Mouse (Mus musculus) hindbrain, embryonic 16.5 days (tissue): ENCODE measurements around the gene Hnrnpk. TPM values are rescaled to one million over a fixed set of nuclear protein-coding genes. Genes with fewer than 3 reads are reported as not detected.
"Not testable (repeated sequence)": the region's sequence is repeated elsewhere in the genome, so short reads cannot be mapped to it uniquely, and the experiment has no call there.

Source experiments
- ATAC-seq: fragments of 200-750 bp; cut with Nextera tagmentation; 2 replicates; pipeline ENCODE4 v1.8.0; 2017; ENCODE audit warnings: moderate TSS enrichment, moderate library complexity
- H3K27ac ChIP-seq: fragments of 300-500 bp; sonication (generic); 2 replicates; pipeline ENCODE4 v1.5.1; 2014; ENCODE audit warnings: low read depth, mild to moderate bottlenecking, control low read depth, low read length, moderate library complexity
- H3K27me3 ChIP-seq: fragments of 300-500 bp; sonication (generic); replicated peaks from 2 replicates; pipeline ENCODE4 v1.6.1; 2014; ENCODE audit warnings: low read length; ENCODE audit not compliant: control insufficient read depth, insufficient read depth
- H3K36me3 ChIP-seq: fragments of 300-500 bp; sonication (generic); 2 replicates; pipeline ENCODE4 v1.6.1; 2014; ENCODE audit warnings: mild to moderate bottlenecking, low read length, moderate library complexity, mixed read lengths; ENCODE audit not compliant: control insufficient read depth, insufficient read depth
- H3K4me1 ChIP-seq: fragments of 300-500 bp; sonication (generic); 2 replicates; pipeline ENCODE4 v1.6.1; 2014; ENCODE audit warnings: low read depth, low read length; ENCODE audit not compliant: control insufficient read depth, insufficient read depth
- H3K4me2 ChIP-seq: fragments of 300-500 bp; sonication (generic); 2 replicates; pipeline ENCODE4 v1.6.1; 2014; ENCODE audit warnings: mild to moderate bottlenecking, low read length, control low read depth, moderate library complexity
- H3K4me3 ChIP-seq: fragments of 300-500 bp; sonication (generic); 2 replicates; pipeline ENCODE4 v1.5.1; 2014; ENCODE audit warnings: mild to moderate bottlenecking, low read length, control low read depth, moderate library complexity
- H3K9ac ChIP-seq: fragments of 300-500 bp; sonication (generic); 2 replicates; pipeline ENCODE4 v1.6.1; 2014; ENCODE audit warnings: low read depth, mild to moderate bottlenecking, control low read depth, low read length, moderate library complexity
- H3K9me3 ChIP-seq: fragments of 300-500 bp; sonication (generic); 2 replicates; pipeline ENCODE4 v1.6.1; 2014; ENCODE audit warnings: mild to moderate bottlenecking, low read length, moderate library complexity; ENCODE audit not compliant: control insufficient read depth
- WGBS: fragments of 180-500 bp; shearing (Covaris S2); extraction: QIAGEN DNeasy Blood & Tissue Kit; methylation state at CpG from one replicate; pipeline ENCODE4 v1.1.7; 2014; 5-methylcytosine and 5-hydroxymethylcytosine counted together
- polyA plus RNA-seq: library from polyadenylated mRNA; unstranded; fragments of >200 nt; fragmentation: Nextera tagmentation; extraction: Ambion mirVana; gene quantifications from 2 replicates; pipeline ENCODE4 v1.2.1, GENCODE M21; 2015

The Hnrnpk gene
- polyA plus RNA-seq, 1 experiment from 2014 or later: 1,201 TPM

GRCm38 (mm10) chr13:58400576-58400975, 2.6 kb downstream of the Hnrnpk start:
- H3K27me3 ChIP-seq: no peaks in the 10 kb centered on the region
- peaks cover 6% of the 10 kb centered on the region for H3K4me1 ChIP-seq
- H3K4me3 ChIP-seq: peak overlapping the region; percentile 99
- peaks cover 20% of the 10 kb centered on the region for H3K36me3 ChIP-seq
- peak overlapping the region; percentile 93 for H3K4me2 ChIP-seq
- no peak for ATAC-seq
- H3K9ac ChIP-seq: peak overlapping the region; percentile 100
- no peaks in the 10 kb centered on the region for H3K9me3 ChIP-seq
- H3K27ac ChIP-seq: no peak overlapping the region
- 1% methylated on average over 11 of the region's 11 CpGs for WGBS

- no peaks in the 10 kb centered on the region for H3K27me3 ChIP-seq
- H3K4me1 ChIP-seq: peaks cover 6% of the 10 kb centered on the region
- no peak overlapping the region for H3K4me2 ChIP-seq
- H3K27ac ChIP-seq: no peak overlapping the region
- H3K36me3 ChIP-seq: peaks cover 35% of the 10 kb centered on the region
- 73% methylated on average over 13 of the region's 13 CpGs for WGBS
- ATAC-seq: no peak
- no peaks in the 10 kb centered on the region for H3K9me3 ChIP-seq
- H3K4me3 ChIP-seq: no peak overlapping the region
- H3K9ac ChIP-seq: no peak overlapping the region
These were observed 5.5 kb downstream of the Hnrnpk start for GRCm38 (mm10) chr13:58397651-58398050.

DNA sequence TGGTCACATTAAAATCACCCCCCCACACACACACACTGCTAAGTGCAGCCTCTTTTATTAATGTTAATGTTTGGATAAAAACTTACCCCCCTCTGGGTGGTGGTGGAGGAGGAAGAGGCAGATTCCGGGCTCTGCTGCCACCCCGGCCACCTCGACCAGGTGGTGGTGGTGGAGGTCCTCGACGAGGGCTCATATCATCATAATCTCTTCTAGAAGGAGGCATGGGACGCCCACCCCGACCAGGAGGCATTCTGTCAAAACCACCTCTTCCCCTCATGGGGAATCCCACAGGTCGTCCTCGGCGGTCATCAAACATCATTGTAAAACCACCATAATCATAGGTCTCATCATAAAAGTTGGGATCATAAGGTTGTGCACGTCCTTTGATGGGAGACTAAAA, 8.8 kb downstream of the Hnrnpk start:
- not testable (repeated sequence) for H3K27ac ChIP-seq, H3K4me2 ChIP-seq, H3K4me1 ChIP-seq, H3K9me3 ChIP-seq, H3K27me3 ChIP-seq, H3K9ac ChIP-seq, H3K4me3 ChIP-seq, ATAC-seq
- H3K36me3 ChIP-seq: peaks cover 39% of the 10 kb centered on the region
- WGBS: 88% methylated on average over 11 of the region's 11 CpGs

GRCm38 (mm10) chr13:58389324-58389951, 13.7 kb downstream of the Hnrnpk start:
- no peak overlapping the region for H3K4me3 ChIP-seq
- H3K27ac ChIP-seq: no peak overlapping the region
- WGBS: 81% methylated on average over 2 of the region's 2 CpGs
- H3K4me1 ChIP-seq: no peaks in the 10 kb centered on the region
- no peak for ATAC-seq
- no peaks in the 10 kb centered on the region for H3K27me3 ChIP-seq
- no peaks in the 10 kb centered on the region for H3K9me3 ChIP-seq
- H3K9ac ChIP-seq: no peak overlapping the region
- no peak overlapping the region for H3K4me2 ChIP-seq
- peaks cover 13% of the 10 kb centered on the region for H3K36me3 ChIP-seq

GRCm38 (mm10) chr13:58388379-58388778, 14.8 kb downstream of the Hnrnpk start:
- H3K27me3 ChIP-seq: no peaks in the 10 kb centered on the region
- H3K9ac ChIP-seq: no peak overlapping the region
- H3K4me3 ChIP-seq: no peak overlapping the region
- no peaks in the 10 kb centered on the region for H3K9me3 ChIP-seq
- ATAC-seq: no peak
- 44% methylated on average over 3 of the region's 3 CpGs for WGBS
- no peak overlapping the region for H3K27ac ChIP-seq
- H3K4me1 ChIP-seq: peaks cover 6% of the 10 kb centered on the region; the same call in 1 of the 2 replicates
- H3K36me3 ChIP-seq: peaks cover 8% of the 10 kb centered on the region
- no peak overlapping the region for H3K4me2 ChIP-seq

DNA sequence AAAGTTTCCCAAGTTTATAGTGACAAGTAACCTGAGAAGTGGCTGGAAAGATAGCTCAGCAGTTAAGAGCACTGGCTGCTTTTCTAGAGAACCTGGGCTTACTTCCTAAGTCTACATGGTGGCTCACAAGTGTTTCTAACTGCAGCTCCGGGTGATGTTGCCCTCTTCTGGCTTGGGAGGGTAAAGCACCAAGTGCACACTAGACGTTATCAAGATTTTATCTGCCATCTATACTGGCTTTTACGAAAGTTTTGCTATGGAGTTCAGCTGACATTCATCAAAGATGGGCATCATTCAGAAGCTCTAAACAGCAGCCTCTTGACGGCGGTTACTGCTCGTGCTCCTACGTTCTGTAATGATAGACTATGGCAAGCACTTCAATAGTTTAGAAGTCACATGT, 15.2 kb downstream of the Hnrnpk start:
- H3K27ac ChIP-seq: no peak overlapping the region
- peaks cover 6% of the 10 kb centered on the region; the same call in 1 of the 2 replicates for H3K4me1 ChIP-seq
- no peak overlapping the region for H3K4me3 ChIP-seq
- WGBS: 17% methylated on average over 7 of the region's 7 CpGs
- H3K9ac ChIP-seq: no peak overlapping the region
- H3K36me3 ChIP-seq: peaks cover 8% of the 10 kb centered on the region
- H3K4me2 ChIP-seq: no peak overlapping the region
- no peaks in the 10 kb centered on the region for H3K9me3 ChIP-seq
- ATAC-seq: no peak
- H3K27me3 ChIP-seq: no peaks in the 10 kb centered on the region

- Histone ChIP-seq H3K36me3 (peaks cover 19% of the 10 kb centered on the region), H3K27me3 (no peaks in the 10 kb centered on the region), H3K27ac (no peak overlapping the region), H3K4me2 (peak overlapping the region; percentile 70), H3K9me3 (peaks cover 10% of the 10 kb centered on the region), H3K4me3 (peak overlapping the region; percentile 73; the same call in 1 of the 2 replicates), H3K4me1 (peaks cover 6% of the 10 kb centered on the region; the same call in 1 of the 2 replicates), H3K9ac (no peak overlapping the region; the same call in 1 of the 2 replicates)
- no peak for ATAC-seq
- WGBS: 87% methylated on average over 7 of the region's 7 CpGs
These were observed 17.6 kb downstream of the Hnrnpk start for GRCm38 (mm10) chr13:58385547-58385920.

GRCm38 (mm10) chr13:58384779-58385546, 18.2 kb downstream of the Hnrnpk start, which contains the start of gene 2210016F16Rik:
Gene 2210016F16Rik, minus strand, starts transcription at chr13:58385225.
- H3K9ac ChIP-seq: peak within 1 kb of the TSS; percentile 70
- peaks cover 6% of the 10 kb centered on the region; the same call in 1 of the 2 replicates for H3K4me1 ChIP-seq
- peak within 1 kb of the TSS; percentile 73 for H3K4me3 ChIP-seq
- peak; percentile 79 for ATAC-seq
- no peaks in the 10 kb centered on the region for H3K27me3 ChIP-seq
- under 1% methylated on average over 80 of the region's 80 CpGs for WGBS
- peak within 1 kb of the TSS; percentile 70 for H3K4me2 ChIP-seq
- H3K36me3 ChIP-seq: peaks cover 24% of the 10 kb centered on the region
- H3K27ac ChIP-seq: peak within 1 kb of the TSS; percentile 40; the same call in 1 of the 2 replicates
- peaks cover 15% of the 10 kb centered on the region for H3K9me3 ChIP-seq

DNA sequence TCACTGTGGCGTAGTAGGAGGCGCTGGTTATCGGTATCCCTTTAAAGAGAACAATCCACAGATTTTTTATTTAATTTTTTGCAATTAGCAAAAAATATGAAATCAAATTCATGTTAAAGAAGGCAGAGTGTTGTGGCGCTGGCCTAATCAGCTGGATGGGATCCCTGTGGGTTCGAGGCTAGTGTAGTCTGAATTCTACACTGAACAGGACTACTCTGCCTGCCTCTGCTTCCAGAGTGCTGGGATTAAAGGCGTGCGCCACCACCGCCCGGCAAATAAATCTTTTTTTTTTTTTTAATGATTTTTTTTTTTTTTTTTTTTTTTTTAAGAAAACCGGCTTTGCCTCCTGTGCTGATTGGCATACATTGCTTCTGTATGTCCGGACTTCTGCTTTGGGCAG, 18.8 kb downstream of the Hnrnpk start:
- WGBS: 45% methylated on average over 11 of the region's 11 CpGs
- Histone ChIP-seq H3K27ac (no peak overlapping the region), H3K9ac (peak overlapping the region; percentile 70), H3K4me2 (peak overlapping the region; percentile 70), H3K27me3 (no peaks in the 10 kb centered on the region), H3K4me1 (peaks cover 6% of the 10 kb centered on the region; the same call in 1 of the 2 replicates), H3K36me3 (peaks cover 24% of the 10 kb centered on the region), H3K4me3 (peak overlapping the region; percentile 73), H3K9me3 (peaks cover 15% of the 10 kb centered on the region)
- peak; percentile 44; the same call in 1 of the 2 replicates for ATAC-seq
